Mouse (Mus musculus): ENCODE measurements around the gene Kcnab3.

Gene Kcnab3

DNA sequence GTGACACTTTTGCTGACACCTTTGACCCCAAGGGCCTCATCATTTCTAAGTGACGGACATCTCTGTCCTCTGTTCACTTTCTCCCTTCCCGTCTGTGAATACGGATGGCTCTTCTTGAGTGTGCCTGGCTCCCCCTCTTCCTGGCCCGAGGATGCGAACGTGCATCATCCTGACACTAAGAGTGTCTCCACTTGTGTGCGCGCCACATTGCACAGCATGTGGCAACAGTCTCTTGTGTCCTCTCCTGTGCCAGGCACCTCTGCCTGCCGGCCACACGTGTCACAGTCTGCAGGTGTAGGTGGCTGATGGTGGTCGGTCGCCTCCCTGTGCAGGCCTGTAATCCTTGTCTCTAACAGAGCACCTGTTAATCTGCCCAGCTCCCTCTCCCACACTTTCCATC, 45.5 kb downstream of the Kcnab3 start:
- DNase-seq (ENCODE audit: low read depth) = no peak

DNA sequence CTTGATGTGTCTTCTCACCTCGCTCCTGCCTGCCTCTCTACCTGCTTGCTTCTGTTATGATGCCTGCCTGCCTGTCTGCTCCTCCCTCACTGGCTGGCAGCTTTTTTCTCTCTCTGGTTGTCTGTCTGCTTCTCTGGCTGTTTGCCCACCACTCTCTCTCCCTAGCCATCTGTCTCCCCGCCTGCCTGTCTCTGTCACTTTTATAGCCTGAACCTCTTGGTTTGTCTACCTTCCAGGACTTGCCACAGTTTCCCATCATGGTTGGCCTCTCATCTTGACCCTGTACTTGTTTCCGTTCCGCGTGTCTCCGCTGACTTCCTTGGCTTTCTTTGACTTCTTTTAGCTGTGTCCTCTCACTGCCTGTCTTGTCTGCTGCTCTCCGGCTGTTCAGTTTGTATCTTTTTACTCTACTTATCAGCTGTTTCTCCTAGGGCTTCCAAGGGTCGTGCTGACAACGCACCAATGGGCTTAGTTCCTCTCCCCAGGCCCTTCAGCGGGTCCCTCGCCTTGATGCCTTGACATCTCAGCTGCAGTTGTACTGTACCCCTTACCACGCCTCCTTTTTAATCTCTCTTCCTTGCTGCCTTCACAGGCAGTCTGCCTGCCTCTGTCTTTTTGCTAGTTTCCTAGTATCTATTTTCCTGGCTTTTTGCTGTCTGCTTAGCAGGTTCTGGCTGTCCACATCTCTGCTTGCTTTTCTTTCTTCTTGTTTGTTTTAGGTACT, 46.2 kb downstream of the Kcnab3 start:
- DNase-seq (ENCODE audit: low read depth) = no peak

DNA sequence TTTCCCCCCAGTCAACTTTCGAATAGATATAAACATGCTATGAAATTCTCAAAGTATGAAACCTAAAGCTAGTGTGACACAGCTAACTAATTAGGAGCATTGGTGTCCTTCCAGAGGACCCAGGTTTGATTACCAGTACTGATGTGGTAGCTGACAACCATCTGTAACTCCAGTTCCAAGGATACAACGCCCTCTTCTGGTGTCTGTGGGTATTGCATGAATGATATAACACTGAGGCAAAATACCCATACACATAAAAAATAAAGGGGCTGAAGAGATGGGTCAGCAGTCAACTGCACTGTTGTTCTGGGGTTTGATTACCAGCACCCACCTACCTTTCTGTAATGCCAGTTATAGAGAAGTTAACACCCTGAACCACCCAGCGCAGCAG, 46.7 kb downstream of the Kcnab3 start:
- no peak for DNase-seq (ENCODE audit: low read depth)

DNA sequence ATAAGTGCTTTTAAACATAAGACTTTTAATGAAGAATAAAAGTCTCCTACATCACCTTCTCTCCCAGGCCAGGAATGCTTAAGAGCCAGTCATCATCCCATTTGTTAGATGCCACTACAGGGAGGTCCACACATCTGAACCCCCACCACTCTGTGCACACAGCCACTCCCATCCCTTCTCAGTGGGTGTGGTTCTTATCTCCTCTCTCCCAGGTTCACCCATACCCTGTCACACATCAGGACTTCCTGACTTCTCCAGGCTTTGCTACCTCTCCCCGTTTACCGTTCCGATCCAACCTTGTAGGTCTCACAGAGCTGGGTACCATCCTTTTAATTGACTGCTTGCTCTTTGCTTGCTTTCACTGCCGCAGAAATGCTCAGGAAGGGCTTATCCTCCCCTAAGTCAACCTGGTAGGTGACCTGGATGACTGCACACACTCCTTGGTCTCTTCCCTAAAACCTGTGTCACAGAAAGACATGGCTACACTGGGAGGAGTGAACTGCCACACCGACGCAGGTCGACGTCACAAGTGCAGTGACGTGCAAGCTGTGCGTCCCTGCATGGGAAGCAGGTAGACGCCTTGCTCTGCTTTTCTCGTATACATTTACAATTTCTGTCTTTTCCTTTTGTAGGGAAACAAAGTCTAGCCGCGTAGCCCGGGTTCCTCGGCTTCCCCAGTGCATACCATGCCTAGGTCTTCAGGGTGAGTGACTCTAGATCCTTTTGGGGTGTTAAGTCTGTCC, 47.3 kb downstream of the Kcnab3 start:
- DNase-seq (ENCODE audit: low read depth) = no peak

DNA sequence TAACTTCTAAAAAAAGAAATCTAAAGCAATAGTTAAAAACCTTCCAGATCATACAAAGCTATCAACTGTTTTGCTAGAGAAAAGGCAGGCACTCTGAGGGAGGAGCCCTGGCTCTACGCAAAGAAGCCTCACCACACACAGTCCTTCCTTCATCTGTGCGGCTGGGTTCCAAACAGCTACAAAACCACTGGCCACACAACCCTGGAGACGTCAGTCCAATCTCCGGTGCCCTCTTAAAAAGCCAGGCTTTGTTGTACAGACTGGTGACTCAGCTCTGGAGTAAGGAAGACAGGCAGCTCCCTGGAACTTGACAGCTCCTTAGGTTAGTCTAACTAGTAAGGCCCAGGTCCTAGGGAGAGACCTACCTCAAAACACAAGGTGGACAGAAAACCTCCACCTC, 49.6 kb downstream of the Kcnab3 start:
- DNase-seq (ENCODE audit: low read depth) = no peak

DNA sequence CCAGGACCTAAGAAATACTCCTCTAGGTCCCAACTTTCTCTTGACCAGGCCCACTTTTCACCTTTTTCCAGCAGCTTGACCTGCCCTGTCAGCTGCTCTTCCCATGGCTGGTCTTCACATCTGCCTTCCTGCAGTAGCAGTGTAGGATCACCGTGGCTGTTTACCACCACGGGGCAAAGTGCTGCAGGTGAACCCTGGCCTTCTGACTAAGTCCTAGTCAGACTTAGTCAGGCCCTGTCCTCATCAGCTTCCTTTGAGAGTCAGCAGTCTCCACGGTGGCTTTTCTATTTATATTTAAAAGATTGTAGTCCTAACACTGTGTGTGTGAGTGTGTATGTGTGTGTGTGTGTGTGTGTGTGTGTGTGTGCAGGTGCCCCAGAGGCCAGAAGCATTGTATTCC, 51.7 kb downstream of the Kcnab3 start:
- no peak for DNase-seq (ENCODE audit: low read depth)

DNA sequence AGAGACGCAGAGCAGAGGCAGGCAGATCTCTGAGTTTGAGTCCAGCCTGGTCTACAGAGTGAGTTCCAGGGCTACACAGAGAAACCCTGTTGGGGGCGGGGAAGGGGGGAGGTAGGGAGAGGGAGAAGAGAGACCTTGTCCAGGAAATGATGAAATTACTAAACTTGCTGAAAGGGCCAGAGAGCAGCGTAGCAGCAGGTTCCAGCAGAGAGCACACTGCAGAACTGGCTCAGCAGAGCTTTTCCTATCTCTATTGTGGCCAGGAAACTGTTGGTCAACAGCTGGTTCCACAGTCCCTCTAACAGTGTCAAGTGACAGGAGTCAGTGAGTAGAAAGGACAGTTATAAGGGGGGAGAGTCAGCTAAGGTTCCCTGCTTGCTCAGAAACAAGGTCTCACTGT, 53.5 kb downstream of the Kcnab3 start:
- no peak for DNase-seq (ENCODE audit: low read depth)

DNA sequence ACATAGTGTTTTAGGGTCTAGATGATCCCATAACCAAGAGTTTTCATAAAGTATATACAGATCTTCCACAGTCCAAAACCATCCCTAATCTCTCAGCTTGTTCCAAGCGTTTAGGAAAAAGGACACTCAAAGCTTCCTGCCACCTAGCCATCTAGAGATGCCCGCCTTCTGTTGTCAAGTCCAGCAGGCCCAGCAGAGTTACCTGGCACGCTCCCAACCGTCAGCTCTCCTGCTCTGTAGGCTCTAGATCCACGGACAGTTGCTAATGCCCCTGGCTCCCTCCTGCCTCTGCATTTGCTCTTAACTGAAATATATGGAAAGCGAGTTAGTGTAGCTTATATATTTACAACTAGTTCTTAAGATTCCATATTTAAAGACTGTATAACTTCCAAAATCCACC, 55.3 kb downstream of the Kcnab3 start:
- no peak for DNase-seq (ENCODE audit: low read depth)

Measured in c-Kit-positive CD71-positive TER-119-negative erythroid progenitor cells, embryonic 14.5 days (primary cell).